Mouse (Mus musculus) layer of hippocampus, postnatal 36 days (tissue): ENCODE measurements around the gene Prep. TPM values are rescaled to one million over a fixed set of nuclear protein-coding genes. Genes with fewer than 3 reads are reported as not detected.

ENCODE experiments used
- DNase-seq, 2 experiments: peaks; one replicate each; pipeline ENCODE4 v3.0.0; 2022
- total RNA-seq, 2 experiments: library from RNA; stranded (reverse); gene quantifications; 2 replicates each; pipeline ENCODE4 v1.2.3; 2021

The Prep gene
- total RNA-seq = 1 to 10 TPM; 8.8 to 9.3 TPM

DNA sequence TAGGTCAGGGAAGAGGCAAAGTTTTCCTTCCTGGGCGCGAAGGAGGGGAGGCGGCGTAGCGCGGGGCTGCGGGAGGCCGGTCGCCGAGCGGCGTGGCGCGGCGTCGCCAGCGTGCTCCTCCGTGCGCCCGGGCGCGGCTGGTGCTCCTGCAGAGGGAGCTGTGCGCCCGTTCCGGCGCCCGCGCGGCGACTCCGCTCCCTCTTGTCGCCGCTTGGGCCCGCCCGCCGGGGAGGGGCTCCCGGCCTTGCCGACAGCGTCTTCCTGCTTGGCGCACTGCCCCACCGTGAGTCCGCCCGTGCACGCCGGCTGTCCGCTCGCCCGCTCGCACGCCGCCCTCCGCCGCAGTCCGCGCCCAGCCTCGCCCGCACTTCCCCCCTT is at the start of gene Prep:
TSS of gene Prep (plus strand) at position 273 of the 378 bp plus-strand sequence.
- peak; percentile 90 to 92 for DNase-seq

- DNase-seq = no peak
These were observed 49.7 kb upstream of the Prep start for GRCm38 (mm10) chr10:45017352-45017751.

DNA sequence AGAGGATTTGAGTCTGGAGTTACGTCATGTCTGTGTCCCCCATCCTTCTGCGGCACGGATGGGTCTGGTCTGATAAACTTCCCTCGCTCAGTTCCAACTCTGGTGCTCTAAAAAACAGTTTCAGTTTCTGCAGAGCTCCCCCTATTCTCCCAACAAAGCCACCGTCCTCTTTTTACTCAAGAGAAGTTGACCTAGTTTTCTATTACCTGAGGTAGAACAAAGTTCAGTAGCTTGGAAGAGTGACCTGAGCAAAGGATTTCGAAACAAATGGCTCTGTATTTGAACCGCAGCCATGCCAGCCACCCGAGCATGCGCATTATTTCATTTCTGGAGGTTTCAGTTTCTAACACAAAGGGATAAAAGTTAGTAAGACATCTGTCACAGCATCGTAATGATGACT is 49.2 kb upstream of the Prep start:
- DNase-seq = no peak

- DNase-seq = no peak
These were observed 47.6 kb upstream of the Prep start for GRCm38 (mm10) chr10:45019418-45019817.

DNA sequence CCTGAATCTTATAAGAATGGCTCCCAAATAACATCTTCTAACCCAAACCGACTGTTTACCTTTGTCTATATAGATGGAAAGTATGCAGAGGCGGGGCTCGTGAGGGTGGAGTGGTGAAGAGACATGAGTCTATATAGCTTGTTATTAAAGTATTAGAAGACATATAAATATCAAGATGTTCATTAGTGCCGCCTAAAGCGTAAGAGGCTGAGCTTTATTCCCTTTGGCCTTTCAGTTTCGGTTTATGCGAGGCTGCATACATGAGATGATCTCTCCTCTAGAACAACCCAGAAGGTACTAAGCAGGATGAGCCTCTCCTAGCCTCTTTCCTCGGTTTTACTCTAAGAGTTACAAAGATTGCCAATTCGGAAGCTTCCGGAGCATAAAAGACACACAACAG is 47.2 kb upstream of the Prep start:
- no peak for DNase-seq

DNA sequence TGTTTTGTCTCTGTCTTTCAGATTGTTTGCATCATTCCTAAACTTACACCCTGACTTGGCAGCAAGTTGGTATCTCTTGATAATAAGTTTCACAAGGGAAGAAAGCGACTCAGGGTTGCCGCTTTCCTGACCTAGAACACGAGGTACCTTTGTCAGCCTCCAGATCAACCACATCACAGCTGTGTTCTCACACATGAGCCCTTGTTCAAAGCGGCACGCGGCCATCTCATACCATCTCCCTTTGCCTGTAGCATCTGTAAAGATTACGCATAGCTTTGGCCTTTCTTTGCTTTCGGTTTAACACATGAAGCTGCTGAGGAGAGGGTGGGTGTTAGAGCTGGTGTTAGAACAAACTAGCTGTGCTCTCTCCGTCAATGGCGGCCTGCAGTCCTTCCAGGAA is 46.7 kb upstream of the Prep start:
- DNase-seq = no peak

GRCm38 (mm10) chr10:45025184-45025583 is 41.8 kb upstream of the Prep start:
- DNase-seq = no peak

GRCm38 (mm10) chr10:45026935-45027334 is 40.1 kb upstream of the Prep start:
- DNase-seq = no peak

DNA sequence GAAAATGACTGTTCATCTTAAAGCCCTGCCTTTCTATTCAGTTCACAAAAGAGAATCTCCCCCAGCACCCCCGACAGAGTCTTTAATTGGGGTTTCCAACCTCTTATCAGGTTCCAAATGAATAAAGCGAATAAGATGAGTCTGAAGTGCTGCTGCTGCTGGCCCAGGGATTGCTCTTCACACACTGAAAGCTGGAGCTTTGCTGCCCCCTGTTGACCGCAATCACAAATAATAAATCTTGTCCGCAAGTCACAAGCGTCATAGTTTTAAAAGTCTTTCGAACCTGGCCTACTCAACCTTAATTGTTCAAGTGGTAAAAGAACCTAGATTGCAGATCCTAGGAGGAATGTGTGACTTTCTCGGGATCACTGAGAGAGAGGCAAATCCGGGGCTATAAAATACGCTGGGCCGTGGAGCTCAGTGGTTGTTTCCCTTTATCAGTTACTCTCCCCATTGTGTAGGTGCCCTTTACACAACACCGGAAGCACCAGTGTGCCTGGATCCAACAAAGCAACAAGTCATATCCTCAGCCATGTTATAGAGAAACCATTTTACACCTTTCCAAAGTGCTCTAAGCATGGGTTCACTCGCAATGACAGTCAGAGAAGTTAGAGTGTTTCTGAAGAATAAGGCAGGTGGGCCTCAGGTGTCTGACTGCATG is 21.6 kb upstream of the Prep start:
- peak; percentile 68 to 71 for DNase-seq

- DNase-seq = no peak
These were observed 18.8 kb upstream of the Prep start for GRCm38 (mm10) chr10:45048158-45048557.

DNA sequence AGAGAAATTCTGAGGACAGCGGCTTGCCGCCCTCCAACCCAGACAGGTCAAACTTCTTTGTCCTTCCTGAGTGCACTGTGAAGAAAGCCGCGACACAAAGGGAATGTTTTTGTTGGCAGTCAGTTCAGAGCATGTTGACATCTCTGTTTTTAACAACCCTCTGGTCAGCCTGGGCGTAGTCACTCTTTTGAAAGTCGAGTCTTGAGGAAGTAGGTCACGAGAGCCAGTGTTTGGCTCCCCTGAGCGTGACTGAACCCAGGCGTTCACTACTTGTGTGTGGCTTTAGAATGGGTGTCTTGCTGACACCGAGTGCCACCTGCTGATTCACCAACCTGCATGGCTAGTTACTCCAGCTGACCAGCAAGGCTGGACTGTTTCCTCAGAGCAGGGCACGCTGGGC is 18.4 kb upstream of the Prep start:
- no peak for DNase-seq

- peak; percentile 50 to 60 for DNase-seq
These were observed 15.8 kb upstream of the Prep start for GRCm38 (mm10) chr10:45051125-45051744.

DNA sequence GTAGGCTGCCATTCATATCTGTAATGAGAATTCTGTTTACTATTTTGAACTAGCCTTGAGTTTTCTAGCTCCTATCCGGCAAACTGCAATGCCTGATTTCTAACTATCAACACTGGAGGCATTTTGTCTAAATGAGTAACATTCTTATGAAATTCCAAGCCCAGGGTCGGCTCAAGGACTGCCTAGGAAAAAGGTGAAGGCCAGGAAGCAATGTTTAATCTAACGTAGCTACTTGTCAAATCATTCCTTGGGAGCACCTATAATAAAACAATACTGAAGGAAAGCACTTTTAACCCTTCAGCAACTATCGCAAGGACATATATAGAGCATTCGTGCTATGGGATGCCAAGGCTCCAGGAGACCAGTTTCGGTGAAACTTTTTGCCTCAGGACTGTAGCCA is 8.6 kb upstream of the Prep start:
- no peak for DNase-seq

DNA sequence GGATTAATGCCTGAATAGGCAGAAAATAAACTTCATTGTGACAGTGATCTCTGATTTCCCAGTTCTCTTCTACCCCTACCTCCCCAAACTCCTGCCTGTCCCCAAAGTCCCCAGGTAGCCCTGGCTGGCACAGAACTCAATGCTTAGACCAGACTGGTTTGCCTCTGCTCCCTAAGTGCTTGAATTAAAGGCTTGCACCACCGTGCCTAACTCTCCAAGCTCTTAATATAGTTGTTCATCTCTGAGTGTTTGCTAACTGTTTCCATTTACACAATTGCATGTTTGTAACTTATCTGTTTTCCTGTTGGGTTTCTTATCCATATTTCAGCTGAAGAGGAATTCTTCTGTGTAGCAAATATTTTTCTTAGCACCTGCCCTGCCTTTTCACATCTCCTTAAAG is 6.2 kb upstream of the Prep start:
- DNase-seq = no peak

DNA sequence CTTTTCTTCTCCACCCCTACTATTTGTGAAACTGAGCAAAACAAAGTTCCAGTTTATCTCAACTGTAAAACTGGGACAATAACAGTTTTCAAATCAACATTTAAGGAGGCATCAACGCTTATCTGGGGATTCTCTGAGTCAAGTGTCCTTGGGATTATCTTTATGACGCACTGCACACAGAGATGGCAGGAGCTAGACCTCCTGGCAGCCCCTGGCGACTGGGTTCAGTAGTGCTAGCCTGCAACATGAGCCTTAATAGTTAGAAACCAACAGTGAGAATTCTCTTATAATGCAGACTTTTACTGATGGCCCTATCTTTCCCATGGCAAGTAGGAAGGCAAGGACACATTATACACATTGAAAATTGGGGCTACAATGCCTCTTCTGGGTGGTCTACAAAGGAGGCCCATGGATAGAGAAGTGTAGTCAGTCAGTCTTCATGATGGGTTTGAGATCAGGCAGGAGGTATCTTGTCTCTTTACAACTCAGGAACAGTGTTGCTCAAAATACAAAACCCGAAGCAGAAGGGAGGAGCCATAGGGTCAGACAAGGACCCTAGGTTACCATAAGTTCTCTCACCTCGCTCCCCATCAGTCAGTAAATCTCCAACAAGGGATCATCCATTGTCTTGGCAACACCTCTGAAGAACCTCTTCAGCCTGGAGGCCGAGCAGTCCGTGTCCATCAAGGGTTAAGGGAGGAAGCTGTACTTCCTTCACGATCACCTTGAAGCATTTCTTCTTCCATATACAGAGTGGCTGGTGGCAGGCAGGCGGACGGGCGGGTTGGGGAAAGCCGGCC is 672 bp upstream of the Prep start:
- no peak for DNase-seq

GRCm38 (mm10) chr10:45067436-45067925 is 478 bp downstream of the Prep start:
- DNase-seq = no peak

GRCm38 (mm10) chr10:45069557-45069956 is 2.6 kb downstream of the Prep start:
- DNase-seq = no peak

- DNase-seq = no peak
These were observed 3.4 kb downstream of the Prep start for GRCm38 (mm10) chr10:45070362-45070761.

GRCm38 (mm10) chr10:45070929-45071813 is 4.2 kb downstream of the Prep start:
- no peak for DNase-seq

GRCm38 (mm10) chr10:45072339-45072738 is 5.3 kb downstream of the Prep start:
- DNase-seq = no peak

DNA sequence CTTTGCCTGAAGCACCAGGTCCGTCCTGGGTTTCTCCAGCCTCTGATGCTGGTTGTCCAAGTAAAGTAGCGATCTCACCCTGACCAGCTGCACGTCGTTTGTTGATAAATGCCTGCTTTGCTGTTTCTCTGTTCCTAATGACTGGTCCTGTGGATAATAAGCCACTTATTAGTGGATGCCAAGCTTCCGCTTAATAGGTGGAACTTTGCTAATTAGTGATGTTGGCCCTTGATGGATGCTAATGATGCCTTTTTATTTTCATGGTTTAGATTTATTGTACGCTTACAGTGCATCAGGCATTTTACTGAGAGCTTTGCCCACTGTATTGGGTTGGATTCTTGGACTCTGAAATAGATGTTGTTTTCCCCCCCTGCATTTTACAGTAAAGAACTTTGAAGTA is 7.5 kb downstream of the Prep start:
- DNase-seq = no peak

DNA sequence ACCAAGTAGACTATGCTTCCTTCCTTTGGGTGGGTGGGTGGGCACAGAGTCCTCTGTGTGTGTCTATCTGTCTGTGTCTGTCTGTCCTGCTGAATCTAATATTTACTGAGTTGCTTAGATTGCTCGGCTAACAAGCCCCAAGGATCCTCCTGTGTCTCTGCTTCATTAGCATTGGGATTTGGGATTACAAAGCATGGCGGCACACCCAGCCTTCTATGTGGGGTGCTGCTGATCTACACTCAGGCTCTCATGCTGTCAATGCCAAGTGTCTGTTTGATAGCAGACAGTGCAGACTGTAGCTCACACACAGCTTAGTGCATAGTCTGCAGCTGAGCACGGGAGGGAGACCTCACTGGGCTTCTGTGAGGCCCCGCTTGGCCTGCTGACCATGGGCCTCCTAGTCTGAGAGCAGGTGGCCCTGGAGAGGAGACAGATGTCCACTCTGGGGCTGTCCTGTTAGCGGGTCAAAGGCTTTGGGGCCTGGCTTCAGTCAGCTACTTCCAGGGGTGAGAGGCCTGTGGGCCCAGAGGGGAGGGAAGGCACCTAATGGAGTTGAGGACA is 8.6 kb downstream of the Prep start:
- no peak for DNase-seq
